Mouse (Mus musculus) frontal cortex, postnatal 10 days (tissue): ENCODE measurements at regions not wholly inside any gene's neighbourhood (a gene's known extent, or its start where the extent isn't known, plus 50 kb on each side); places are given as distances from the start of the nearest gene placed in this dataset.
A peak's percentile ranks its signal among the peaks of the same experiment; 100 is the strongest.

Source experiments
- DNase-seq, 2 experiments: peaks; one replicate each; pipeline ENCODE4 v3.0.0; 2022; ENCODE audit warnings: low spot score in 2 of 2, mixed read lengths in 1 of 2

DNA sequence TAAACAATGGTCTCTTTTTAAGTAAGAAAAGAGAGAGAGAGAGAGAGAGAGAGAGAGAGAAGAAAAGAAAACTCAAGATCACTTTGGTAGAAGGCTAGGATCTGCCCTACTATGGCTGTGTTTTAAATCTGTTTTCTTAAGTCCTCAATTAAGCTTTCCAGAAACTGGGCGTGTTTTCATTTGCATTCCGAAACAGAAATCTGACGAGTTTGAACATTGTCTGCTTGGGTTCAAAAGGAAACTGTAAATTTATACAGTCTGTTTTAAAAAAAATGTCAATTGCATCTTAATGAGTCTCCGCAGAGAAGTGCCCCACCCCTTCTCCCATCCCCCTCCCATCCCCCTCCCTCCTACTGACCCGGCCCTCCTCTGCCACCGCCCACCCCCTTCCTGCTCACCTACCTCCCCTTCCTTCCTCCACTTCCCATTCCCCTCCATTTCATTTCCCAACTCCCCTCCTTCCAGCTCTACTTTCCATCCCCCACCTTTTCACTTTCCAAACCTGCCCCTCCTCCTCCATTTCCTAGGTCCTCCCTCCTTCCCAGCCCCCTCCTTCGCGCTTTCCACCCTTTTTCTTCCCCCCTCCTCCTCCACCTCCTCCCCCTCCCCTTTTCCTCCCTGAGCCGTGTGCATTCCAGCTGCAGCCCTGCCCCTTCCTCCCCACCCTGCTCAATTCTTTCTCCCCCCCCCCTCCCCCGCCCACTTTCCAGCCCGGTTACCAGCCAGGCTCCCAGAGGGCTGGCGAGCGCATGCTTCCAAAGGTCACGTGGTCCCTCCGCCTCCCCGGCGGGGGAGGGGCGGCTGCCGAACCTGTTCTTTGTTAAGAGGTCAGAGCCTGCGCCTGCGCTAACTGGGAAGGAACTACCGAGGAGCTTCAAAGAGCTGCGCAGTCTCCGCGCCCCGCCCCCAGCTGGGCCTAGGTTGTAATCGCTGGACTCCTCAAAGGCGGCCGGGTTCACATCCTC lies 77.7 kb upstream of the Tbl1x start:
- DNase-seq = peak; percentile 91 to 93

GRCm38 (mm10) chrX:77433811-77434192 lies 77.0 kb upstream of the Tbl1x start:
- no peak for DNase-seq

DNA sequence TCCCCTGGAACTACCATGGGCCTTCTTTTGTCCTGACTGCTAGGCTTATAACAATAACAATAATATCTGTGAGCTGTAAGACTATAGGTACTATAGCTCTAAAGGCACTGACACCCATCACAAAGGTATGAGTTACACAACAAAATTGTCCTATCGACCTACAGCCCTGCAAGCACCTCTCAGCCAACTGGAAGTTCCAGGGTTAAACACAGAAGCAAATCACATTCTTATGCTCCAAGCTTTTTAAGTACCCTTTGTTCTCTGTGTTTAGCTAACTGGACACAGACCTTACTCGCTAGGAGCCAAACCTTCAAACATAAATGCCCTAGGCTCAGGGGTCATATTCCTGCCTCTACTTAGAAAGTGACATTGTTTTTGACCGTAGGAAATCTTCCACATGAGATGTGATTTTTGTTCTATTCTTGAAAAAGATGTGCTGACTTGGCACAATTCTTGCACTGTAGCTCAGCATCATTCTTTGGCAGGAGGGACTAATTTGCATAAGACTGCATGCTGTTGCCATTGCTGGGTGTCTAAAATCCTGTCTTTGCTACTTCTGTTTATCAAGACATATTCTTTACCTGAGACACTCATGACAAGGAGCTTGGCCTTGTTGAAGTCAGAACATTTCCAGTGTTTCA lies 66.8 kb upstream of the Tbl1x start:
- DNase-seq = no peak

DNA sequence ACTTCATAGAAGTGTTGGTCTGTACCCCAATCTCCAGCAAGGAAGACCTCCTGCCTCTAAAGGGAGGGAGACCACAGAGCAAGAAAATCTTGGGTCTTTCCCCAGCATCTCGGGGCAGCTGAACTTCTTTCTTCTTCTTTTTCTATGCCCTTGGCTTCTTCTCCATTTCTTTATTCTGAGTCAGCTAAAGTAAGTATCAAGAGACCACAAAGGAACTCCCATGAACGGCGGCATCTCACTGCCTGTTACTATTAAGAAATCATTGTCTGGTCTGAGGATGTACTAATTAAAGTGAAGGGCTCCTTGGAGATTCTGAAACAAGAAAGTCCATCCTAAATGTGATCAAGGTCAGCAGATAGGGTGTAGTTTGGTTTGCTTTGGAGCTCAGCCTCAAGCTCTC lies 64.1 kb upstream of the Tbl1x start:
- no peak for DNase-seq

- DNase-seq = no peak
These were observed 58.7 kb upstream of the Tbl1x start for GRCm38 (mm10) chrX:77451977-77452675.
